Mouse (Mus musculus): ENCODE data around the gene Gmppb. TPM values are rescaled to one million over a fixed set of nuclear protein-coding genes. Genes with fewer than 3 reads are reported as not detected.

The Gmppb gene
- polyA plus RNA-seq, 1 experiment from 2014 or later = 22.8 TPM

DNA sequence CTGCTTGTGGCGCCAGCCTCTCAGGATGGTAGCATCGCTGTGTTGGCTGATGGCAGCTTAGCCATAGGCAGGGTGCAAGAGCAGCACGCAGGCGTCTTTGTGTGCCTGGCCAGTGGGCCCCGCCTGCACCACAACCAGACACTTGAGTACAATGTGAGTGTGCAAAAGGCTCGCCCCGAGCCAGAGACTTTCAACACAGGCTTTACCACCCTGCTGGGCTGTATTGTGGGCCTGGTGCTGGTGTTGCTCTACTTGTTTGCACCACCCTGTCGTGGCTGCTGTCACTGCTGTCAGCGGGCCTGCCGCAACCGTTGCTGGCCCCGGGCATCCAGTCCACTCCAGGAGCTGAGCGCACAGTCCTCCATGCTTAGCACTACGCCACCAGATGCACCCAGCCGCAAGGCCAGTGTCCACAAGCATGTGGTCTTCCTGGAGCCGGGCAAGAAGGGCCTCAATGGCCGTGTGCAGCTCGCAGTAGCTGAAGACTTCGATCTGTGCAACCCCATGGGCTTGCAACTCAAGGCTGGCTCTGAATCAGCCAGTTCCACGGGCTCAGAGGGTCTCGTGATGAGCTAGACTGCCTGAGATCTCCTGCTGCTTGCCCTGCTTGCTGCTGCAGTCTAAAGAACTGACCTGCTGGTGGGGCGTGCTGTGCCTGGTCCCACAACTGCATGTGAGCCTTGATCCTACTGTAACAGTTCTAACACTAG is 5.4 kb downstream of the Gmppb start:
- Histone ChIP-seq H3K27me3 (ENCODE audit: control insufficient read depth, insufficient read depth, low read depth, low read length) (no peaks in the 10 kb centered on the region), H3K9ac (ENCODE audit: low read depth, low read length) (no peak overlapping the region), H3K4me3 (ENCODE audit: low read depth, low read length) (no peak overlapping the region), H3K4me1 (ENCODE audit: control insufficient read depth, insufficient read depth, low read length) (peaks cover 11% of the 10 kb centered on the region), H3K27ac (ENCODE audit: low read length) (no peak overlapping the region), H3K36me3 (ENCODE audit: control insufficient read depth, insufficient read depth, low read length) (peaks cover 29% of the 10 kb centered on the region), H3K9me3 (replicated peaks; ENCODE audit: control insufficient read depth, low read length, poor library complexity, severe bottlenecking) (no peaks in the 10 kb centered on the region), H3K4me2 (ENCODE audit: low read length) (no peak overlapping the region)
- no peak for ATAC-seq
- 90% methylated on average over 22 of the region's 22 CpGs for WGBS

GRCm38 (mm10) chr9:108055061-108055460 is 6.0 kb downstream of the Gmppb start:
- no peaks in the 10 kb centered on the region for H3K9me3 ChIP-seq (replicated peaks; ENCODE audit: control insufficient read depth, low read length, poor library complexity, severe bottlenecking)
- no peak overlapping the region for H3K4me3 ChIP-seq (ENCODE audit: low read depth, low read length)
- H3K27ac ChIP-seq (ENCODE audit: low read length) = no peak overlapping the region
- no peak for ATAC-seq
- WGBS = 82% methylated on average over 1 of the region's 1 CpGs
- no peaks in the 10 kb centered on the region for H3K27me3 ChIP-seq (ENCODE audit: control insufficient read depth, insufficient read depth, low read depth, low read length)
- H3K4me2 ChIP-seq (ENCODE audit: low read length) = no peak overlapping the region
- peaks cover 7% of the 10 kb centered on the region for H3K4me1 ChIP-seq (ENCODE audit: control insufficient read depth, insufficient read depth, low read length)
- peaks cover 35% of the 10 kb centered on the region for H3K36me3 ChIP-seq (ENCODE audit: control insufficient read depth, insufficient read depth, low read length)
- H3K9ac ChIP-seq (ENCODE audit: low read depth, low read length) = no peak overlapping the region

GRCm38 (mm10) chr9:108055661-108056237 is 6.7 kb downstream of the Gmppb start:
- Histone ChIP-seq H3K9ac (ENCODE audit: low read depth, low read length) (no peak overlapping the region), H3K4me1 (ENCODE audit: control insufficient read depth, insufficient read depth, low read length) (peaks cover 2% of the 10 kb centered on the region; the same call in 1 of the 2 replicates), H3K9me3 (replicated peaks; ENCODE audit: control insufficient read depth, low read length, poor library complexity, severe bottlenecking) (no peaks in the 10 kb centered on the region), H3K4me2 (ENCODE audit: low read length) (no peak overlapping the region), H3K4me3 (ENCODE audit: low read depth, low read length) (no peak overlapping the region), H3K36me3 (ENCODE audit: control insufficient read depth, insufficient read depth, low read length) (peaks cover 35% of the 10 kb centered on the region), H3K27ac (ENCODE audit: low read length) (no peak overlapping the region), H3K27me3 (ENCODE audit: control insufficient read depth, insufficient read depth, low read depth, low read length) (no peaks in the 10 kb centered on the region)
- ATAC-seq = no peak
- 93% methylated on average over 6 of the region's 6 CpGs for WGBS

- H3K9ac ChIP-seq (ENCODE audit: low read depth, low read length) = no peak overlapping the region
- peaks cover 2% of the 10 kb centered on the region; the same call in 1 of the 2 replicates for H3K4me1 ChIP-seq (ENCODE audit: control insufficient read depth, insufficient read depth, low read length)
- H3K27me3 ChIP-seq (ENCODE audit: control insufficient read depth, insufficient read depth, low read depth, low read length) = no peaks in the 10 kb centered on the region
- no peak overlapping the region for H3K4me2 ChIP-seq (ENCODE audit: low read length)
- H3K27ac ChIP-seq (ENCODE audit: low read length) = no peak overlapping the region
- 77% methylated on average over 28 of the region's 28 CpGs for WGBS
- no peak overlapping the region for H3K4me3 ChIP-seq (ENCODE audit: low read depth, low read length)
- H3K9me3 ChIP-seq (replicated peaks; ENCODE audit: control insufficient read depth, low read length, poor library complexity, severe bottlenecking) = no peaks in the 10 kb centered on the region
- no peak for ATAC-seq
- peaks cover 35% of the 10 kb centered on the region for H3K36me3 ChIP-seq (ENCODE audit: control insufficient read depth, insufficient read depth, low read length)
Observed at GRCm38 (mm10) chr9:108056361-108057261, 7.6 kb downstream of the Gmppb start.

- ATAC-seq = no peak
- Histone ChIP-seq H3K4me1 (ENCODE audit: control insufficient read depth, insufficient read depth, low read length) (peaks cover 2% of the 10 kb centered on the region; the same call in 1 of the 2 replicates), H3K36me3 (ENCODE audit: control insufficient read depth, insufficient read depth, low read length) (peaks cover 35% of the 10 kb centered on the region), H3K9me3 (replicated peaks; ENCODE audit: control insufficient read depth, low read length, poor library complexity, severe bottlenecking) (no peaks in the 10 kb centered on the region), H3K4me3 (ENCODE audit: low read depth, low read length) (no peak overlapping the region), H3K4me2 (ENCODE audit: low read length) (no peak overlapping the region), H3K27me3 (ENCODE audit: control insufficient read depth, insufficient read depth, low read depth, low read length) (no peaks in the 10 kb centered on the region), H3K9ac (ENCODE audit: low read depth, low read length) (no peak overlapping the region), H3K27ac (ENCODE audit: low read length) (no peak overlapping the region)
- WGBS = 93% methylated on average over 5 of the region's 5 CpGs
Observed at GRCm38 (mm10) chr9:108057262-108057562, 8.2 kb downstream of the Gmppb start.

DNA sequence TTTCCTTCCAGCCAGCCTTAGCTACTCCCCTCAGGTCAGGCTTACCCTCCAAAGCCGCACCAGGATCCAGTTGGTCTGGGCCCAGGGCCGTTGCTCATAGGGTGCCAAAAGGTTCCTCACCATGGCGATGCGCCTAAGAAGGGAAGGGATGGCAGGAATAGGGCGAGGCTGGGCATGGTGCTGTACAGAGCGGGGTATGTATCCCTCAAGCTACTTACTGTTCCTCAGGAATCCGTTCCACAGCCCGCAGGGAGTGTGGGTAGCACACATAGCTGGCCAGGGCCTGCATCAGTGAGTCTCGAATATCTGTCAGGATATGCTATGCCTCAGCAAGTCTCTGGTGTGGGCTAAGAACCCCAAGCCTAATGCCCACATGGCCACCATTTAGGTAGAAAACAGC is 9.2 kb downstream of the Gmppb start:
- Histone ChIP-seq H3K4me3 (ENCODE audit: low read depth, low read length) (no peak overlapping the region), H3K9me3 (replicated peaks; ENCODE audit: control insufficient read depth, low read length, poor library complexity, severe bottlenecking) (no peaks in the 10 kb centered on the region), H3K4me2 (ENCODE audit: low read length) (no peak overlapping the region), H3K27me3 (ENCODE audit: control insufficient read depth, insufficient read depth, low read depth, low read length) (no peaks in the 10 kb centered on the region), H3K27ac (ENCODE audit: low read length) (no peak overlapping the region), H3K36me3 (ENCODE audit: control insufficient read depth, insufficient read depth, low read length) (peaks cover 38% of the 10 kb centered on the region), H3K4me1 (ENCODE audit: control insufficient read depth, insufficient read depth, low read length) (no peaks in the 10 kb centered on the region), H3K9ac (ENCODE audit: low read depth, low read length) (peak overlapping the region; percentile 10; the same call in 1 of the 2 replicates)
- 96% methylated on average over 9 of the region's 9 CpGs for WGBS
- no peak for ATAC-seq

DNA sequence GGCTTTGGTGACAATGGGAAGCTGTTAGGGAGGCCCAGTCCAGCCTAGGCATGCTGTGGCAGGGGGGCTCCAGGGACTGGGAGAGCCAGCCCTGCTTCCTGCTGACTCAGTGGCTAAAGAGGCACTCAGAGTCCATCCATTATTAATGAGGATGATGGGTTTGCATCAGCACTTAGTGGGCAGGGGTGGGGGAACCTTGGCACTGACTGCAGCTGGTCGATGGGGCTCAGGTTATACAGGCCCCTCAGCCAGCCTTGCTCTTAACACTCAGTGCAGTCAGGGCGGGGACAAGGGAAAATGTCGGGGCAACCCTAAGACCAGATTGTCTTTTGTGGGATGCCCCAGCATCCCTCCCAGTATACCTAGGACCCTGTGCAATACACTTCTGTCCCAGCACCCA is 13.1 kb downstream of the Gmppb start:
- no peak overlapping the region for H3K27ac ChIP-seq (ENCODE audit: low read length)
- H3K27me3 ChIP-seq (ENCODE audit: control insufficient read depth, insufficient read depth, low read depth, low read length) = no peaks in the 10 kb centered on the region
- H3K4me1 ChIP-seq (ENCODE audit: control insufficient read depth, insufficient read depth, low read length) = no peaks in the 10 kb centered on the region
- no peak overlapping the region for H3K9ac ChIP-seq (ENCODE audit: low read depth, low read length)
- H3K4me2 ChIP-seq (ENCODE audit: low read length) = no peak overlapping the region
- H3K36me3 ChIP-seq (ENCODE audit: control insufficient read depth, insufficient read depth, low read length) = peaks cover 28% of the 10 kb centered on the region
- no peak overlapping the region for H3K4me3 ChIP-seq (ENCODE audit: low read depth, low read length)
- no peaks in the 10 kb centered on the region for H3K9me3 ChIP-seq (replicated peaks; ENCODE audit: control insufficient read depth, low read length, poor library complexity, severe bottlenecking)
- WGBS = 77% methylated on average over 3 of the region's 3 CpGs
- no peak for ATAC-seq

DNA sequence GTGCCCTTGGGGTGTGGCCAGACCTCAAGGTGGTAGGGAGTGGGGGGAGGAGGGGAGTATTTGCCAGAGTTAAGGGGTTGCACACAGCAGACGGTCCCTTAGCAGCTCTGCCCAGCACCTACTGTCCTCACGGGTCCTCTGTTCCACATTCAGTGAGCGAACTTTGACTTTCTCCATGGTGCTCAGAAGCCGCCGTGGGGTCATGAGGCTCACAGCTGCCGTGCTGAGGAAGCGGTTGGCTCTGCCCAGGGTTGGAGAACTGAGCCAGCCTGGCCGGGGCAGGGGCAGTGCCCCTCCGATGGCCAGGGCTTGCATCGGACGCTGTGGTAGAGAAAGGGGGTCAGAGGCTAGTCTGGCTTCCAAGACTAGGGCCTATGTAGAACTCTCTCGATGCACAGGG is 14.3 kb downstream of the Gmppb start:
- Histone ChIP-seq H3K36me3 (ENCODE audit: control insufficient read depth, insufficient read depth, low read length) (peaks cover 25% of the 10 kb centered on the region), H3K4me1 (ENCODE audit: control insufficient read depth, insufficient read depth, low read length) (no peaks in the 10 kb centered on the region), H3K4me2 (ENCODE audit: low read length) (no peak overlapping the region), H3K27ac (ENCODE audit: low read length) (no peak overlapping the region), H3K9ac (ENCODE audit: low read depth, low read length) (no peak overlapping the region), H3K9me3 (replicated peaks; ENCODE audit: control insufficient read depth, low read length, poor library complexity, severe bottlenecking) (no peaks in the 10 kb centered on the region), H3K4me3 (ENCODE audit: low read depth, low read length) (no peak overlapping the region), H3K27me3 (ENCODE audit: control insufficient read depth, insufficient read depth, low read depth, low read length) (no peaks in the 10 kb centered on the region)
- no peak for ATAC-seq
- 92% methylated on average over 12 of the region's 12 CpGs for WGBS

All from midbrain, embryonic 16.5 days (tissue).